Mouse (Mus musculus): ENCODE data around the gene Cybrd1. TPM values are rescaled to one million over a fixed set of nuclear protein-coding genes. Genes with fewer than 3 reads are reported as not detected.

Gene Cybrd1
- polyA plus RNA-seq, 1 experiment from 2014 or later = 0.42 TPM

- Histone ChIP-seq H3K9me3 (replicated peaks; ENCODE audit: control insufficient read depth, low read length) (no peaks in the 10 kb centered on the region), H3K4me3 (ENCODE audit: low read depth, low read length) (no peak overlapping the region), H3K36me3 (replicated peaks; ENCODE audit: control insufficient read depth, insufficient read depth, low read depth, low read length) (no peaks in the 10 kb centered on the region), H3K4me2 (ENCODE audit: low read depth, low read length) (no peak overlapping the region), H3K27ac (replicated peaks; ENCODE audit: low read depth, low read length) (no peak overlapping the region), H3K27me3 (ENCODE audit: control insufficient read depth, insufficient read depth, low read length) (no peaks in the 10 kb centered on the region), H3K4me1 (ENCODE audit: control insufficient read depth, insufficient read depth, low read length) (no peaks in the 10 kb centered on the region; the same call in 1 of the 2 replicates), H3K9ac (replicated peaks; ENCODE audit: low read length) (no peak overlapping the region)
- DNase-seq (ENCODE audit: low spot score) (no peak), ATAC-seq (replicated peaks; ENCODE audit: insufficient number of reproducible peaks, low FRiP score, low TSS enrichment, low read depth) (no peak)
- 85% methylated on average over 6 of the region's 6 CpGs for WGBS
Measured at GRCm38 (mm10) chr2:71113489-71114171, 4.1 kb upstream of the Cybrd1 start.

GRCm38 (mm10) chr2:71116151-71116550, 1.6 kb upstream of the Cybrd1 start:
- DNase-seq (ENCODE audit: low spot score) (no peak), ATAC-seq (replicated peaks; ENCODE audit: insufficient number of reproducible peaks, low FRiP score, low TSS enrichment, low read depth) (no peak)
- H3K9me3 ChIP-seq (replicated peaks; ENCODE audit: control insufficient read depth, low read length) = no peaks in the 10 kb centered on the region
- no peaks in the 10 kb centered on the region for H3K27me3 ChIP-seq (ENCODE audit: control insufficient read depth, insufficient read depth, low read length)
- no peak overlapping the region for H3K27ac ChIP-seq (replicated peaks; ENCODE audit: low read depth, low read length)
- 92% methylated on average over 4 of the region's 4 CpGs for WGBS
- H3K36me3 ChIP-seq (replicated peaks; ENCODE audit: control insufficient read depth, insufficient read depth, low read depth, low read length) = no peaks in the 10 kb centered on the region
- no peaks in the 10 kb centered on the region; the same call in 1 of the 2 replicates for H3K4me1 ChIP-seq (ENCODE audit: control insufficient read depth, insufficient read depth, low read length)
- no peak overlapping the region for H3K4me3 ChIP-seq (ENCODE audit: low read depth, low read length)
- no peak overlapping the region for H3K9ac ChIP-seq (replicated peaks; ENCODE audit: low read length)
- H3K4me2 ChIP-seq (ENCODE audit: low read depth, low read length) = no peak overlapping the region

GRCm38 (mm10) chr2:71120844-71121243, 3.1 kb downstream of the Cybrd1 start:
- H3K4me1 ChIP-seq (ENCODE audit: control insufficient read depth, insufficient read depth, low read length) = no peaks in the 10 kb centered on the region; the same call in 1 of the 2 replicates
- H3K4me3 ChIP-seq (ENCODE audit: low read depth, low read length) = no peak overlapping the region
- 88% methylated on average over 10 of the region's 10 CpGs for WGBS
- H3K27me3 ChIP-seq (ENCODE audit: control insufficient read depth, insufficient read depth, low read length) = no peaks in the 10 kb centered on the region
- no peak overlapping the region for H3K9ac ChIP-seq (replicated peaks; ENCODE audit: low read length)
- ATAC-seq (replicated peaks; ENCODE audit: insufficient number of reproducible peaks, low FRiP score, low TSS enrichment, low read depth) (no peak), DNase-seq (ENCODE audit: low spot score) (no peak)
- no peaks in the 10 kb centered on the region for H3K9me3 ChIP-seq (replicated peaks; ENCODE audit: control insufficient read depth, low read length)
- H3K36me3 ChIP-seq (replicated peaks; ENCODE audit: control insufficient read depth, insufficient read depth, low read depth, low read length) = no peaks in the 10 kb centered on the region
- no peak overlapping the region for H3K4me2 ChIP-seq (ENCODE audit: low read depth, low read length)
- no peak overlapping the region for H3K27ac ChIP-seq (replicated peaks; ENCODE audit: low read depth, low read length)

- no peak overlapping the region for H3K27ac ChIP-seq (replicated peaks; ENCODE audit: low read depth, low read length)
- no peaks in the 10 kb centered on the region; the same call in 1 of the 2 replicates for H3K4me1 ChIP-seq (ENCODE audit: control insufficient read depth, insufficient read depth, low read length)
- no peaks in the 10 kb centered on the region for H3K36me3 ChIP-seq (replicated peaks; ENCODE audit: control insufficient read depth, insufficient read depth, low read depth, low read length)
- H3K4me3 ChIP-seq (ENCODE audit: low read depth, low read length) = no peak overlapping the region
- H3K27me3 ChIP-seq (ENCODE audit: control insufficient read depth, insufficient read depth, low read length) = no peaks in the 10 kb centered on the region
- H3K9ac ChIP-seq (replicated peaks; ENCODE audit: low read length) = no peak overlapping the region
- ATAC-seq (replicated peaks; ENCODE audit: insufficient number of reproducible peaks, low FRiP score, low TSS enrichment, low read depth) (no peak), DNase-seq (ENCODE audit: low spot score) (peak; percentile 11)
- H3K4me2 ChIP-seq (ENCODE audit: low read depth, low read length) = no peak overlapping the region
- WGBS = 46% methylated on average over 5 of the region's 5 CpGs
- no peaks in the 10 kb centered on the region for H3K9me3 ChIP-seq (replicated peaks; ENCODE audit: control insufficient read depth, low read length)
Measured at GRCm38 (mm10) chr2:71121406-71121805, 3.7 kb downstream of the Cybrd1 start.

GRCm38 (mm10) chr2:71122268-71123029, 4.7 kb downstream of the Cybrd1 start:
- H3K27ac ChIP-seq (replicated peaks; ENCODE audit: low read depth, low read length) = no peak overlapping the region
- 81% methylated on average over 13 of the region's 13 CpGs for WGBS
- DNase-seq (ENCODE audit: low spot score) (no peak), ATAC-seq (replicated peaks; ENCODE audit: insufficient number of reproducible peaks, low FRiP score, low TSS enrichment, low read depth) (no peak)
- H3K4me1 ChIP-seq (ENCODE audit: control insufficient read depth, insufficient read depth, low read length) = no peaks in the 10 kb centered on the region; the same call in 1 of the 2 replicates
- no peaks in the 10 kb centered on the region for H3K9me3 ChIP-seq (replicated peaks; ENCODE audit: control insufficient read depth, low read length)
- no peaks in the 10 kb centered on the region for H3K27me3 ChIP-seq (ENCODE audit: control insufficient read depth, insufficient read depth, low read length)
- H3K9ac ChIP-seq (replicated peaks; ENCODE audit: low read length) = no peak overlapping the region
- H3K36me3 ChIP-seq (replicated peaks; ENCODE audit: control insufficient read depth, insufficient read depth, low read depth, low read length) = no peaks in the 10 kb centered on the region
- no peak overlapping the region for H3K4me3 ChIP-seq (ENCODE audit: low read depth, low read length)
- H3K4me2 ChIP-seq (ENCODE audit: low read depth, low read length) = no peak overlapping the region

- Histone ChIP-seq H3K9me3 (replicated peaks; ENCODE audit: control insufficient read depth, low read length) (no peaks in the 10 kb centered on the region), H3K36me3 (replicated peaks; ENCODE audit: control insufficient read depth, insufficient read depth, low read depth, low read length) (no peaks in the 10 kb centered on the region), H3K27me3 (ENCODE audit: control insufficient read depth, insufficient read depth, low read length) (no peaks in the 10 kb centered on the region), H3K9ac (replicated peaks; ENCODE audit: low read length) (no peak overlapping the region), H3K4me3 (ENCODE audit: low read depth, low read length) (no peak overlapping the region), H3K4me2 (ENCODE audit: low read depth, low read length) (no peak overlapping the region), H3K4me1 (ENCODE audit: control insufficient read depth, insufficient read depth, low read length) (no peaks in the 10 kb centered on the region), H3K27ac (replicated peaks; ENCODE audit: low read depth, low read length) (no peak overlapping the region)
- WGBS = 73% methylated on average over 2 of the region's 2 CpGs
- DNase-seq (ENCODE audit: low spot score) (no peak), ATAC-seq (replicated peaks; ENCODE audit: insufficient number of reproducible peaks, low FRiP score, low TSS enrichment, low read depth) (no peak)
Measured at GRCm38 (mm10) chr2:71123591-71123990, 5.9 kb downstream of the Cybrd1 start.

- H3K27ac ChIP-seq (replicated peaks; ENCODE audit: low read depth, low read length) = no peak overlapping the region
- no peak for DNase-seq (ENCODE audit: low spot score)
- H3K4me3 ChIP-seq (ENCODE audit: low read depth, low read length) = no peak overlapping the region
- 79% methylated on average over 10 of the region's 10 CpGs for WGBS
- H3K27me3 ChIP-seq (ENCODE audit: control insufficient read depth, insufficient read depth, low read length) = no peaks in the 10 kb centered on the region
- H3K4me2 ChIP-seq (ENCODE audit: low read depth, low read length) = no peak overlapping the region
- no peaks in the 10 kb centered on the region for H3K36me3 ChIP-seq (replicated peaks; ENCODE audit: control insufficient read depth, insufficient read depth, low read depth, low read length)
- no peak overlapping the region for H3K9ac ChIP-seq (replicated peaks; ENCODE audit: low read length)
- H3K9me3 ChIP-seq (replicated peaks; ENCODE audit: control insufficient read depth, low read length) = no peaks in the 10 kb centered on the region
- no peaks in the 10 kb centered on the region for H3K4me1 ChIP-seq (ENCODE audit: control insufficient read depth, insufficient read depth, low read length)
- ATAC-seq (replicated peaks; ENCODE audit: insufficient number of reproducible peaks, low FRiP score, low TSS enrichment, low read depth) = no peak
Measured at GRCm38 (mm10) chr2:71127779-71128534, 10.2 kb downstream of the Cybrd1 start.

Measured in embryonic facial prominence, embryonic 11.5 days (tissue).